Mouse (Mus musculus) C2C12 (cell line): ENCODE measurements at regions not wholly inside any gene's neighbourhood (a gene's known extent, or its start where the extent isn't known, plus 50 kb on each side); places are given as distances from the start of the nearest gene placed in this dataset.

Source experiments
- CEBPB ChIP-seq: IDR thresholded peaks from one replicate; pipeline ENCODE4 v1.6.1; 2011; ENCODE audit warnings: low read depth, mild to moderate bottlenecking, control low read depth, moderate library complexity
- CTCF ChIP-seq: IDR thresholded peaks from one replicate; pipeline ENCODE4 v1.5.1; 2011; ENCODE audit not compliant: control insufficient read depth, insufficient read depth, insufficient read length
- FOSL1 ChIP-seq: IDR thresholded peaks from one replicate; pipeline ENCODE4 v1.8.0; 2011; ENCODE audit warnings: mild to moderate bottlenecking, low read length; ENCODE audit not compliant: poor library complexity, insufficient read depth, severe bottlenecking
- MAX ChIP-seq: IDR thresholded peaks from one replicate; pipeline ENCODE4 v1.6.1; 2011; ENCODE audit warnings: mild to moderate bottlenecking, control low read depth
- MYOD1 ChIP-seq: IDR thresholded peaks from one replicate; pipeline ENCODE4 v1.6.1; 2011; ENCODE audit warnings: low read depth; ENCODE audit not compliant: control insufficient read depth, insufficient read length
- MYOG ChIP-seq: IDR thresholded peaks from one replicate; pipeline ENCODE4 v1.6.1; 2011; ENCODE audit not compliant: control insufficient read depth, insufficient read length; ENCODE audit errors: extremely low read depth
- USF1 ChIP-seq: IDR thresholded peaks from one replicate; pipeline ENCODE4 v1.6.1; 2011; ENCODE audit warnings: low read depth, mild to moderate bottlenecking, control low read depth, moderate library complexity

DNA sequence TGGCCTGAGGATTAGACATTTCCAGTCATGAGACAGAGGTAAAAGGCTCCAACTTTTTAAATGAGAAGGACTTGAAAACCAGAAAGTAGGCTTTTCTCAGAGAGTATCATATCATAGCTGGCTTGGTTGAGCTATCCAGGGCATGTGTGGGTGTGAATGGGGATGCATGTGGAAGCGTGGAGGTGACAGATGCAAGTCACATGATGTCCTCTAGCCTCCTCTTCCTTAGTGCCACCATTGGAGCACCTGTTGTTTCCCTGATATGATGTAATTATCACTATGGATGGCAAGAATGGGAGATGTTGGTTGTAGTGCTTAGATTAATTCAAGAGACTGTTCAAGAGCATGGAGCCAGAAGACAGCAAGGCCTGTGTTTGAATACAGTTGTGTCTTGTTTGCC lies 510.0 kb downstream of the Ccdc171 start:
- TF ChIP-seq CTCF = no peak
- TF ChIP-seq MAX = no peak
- TF ChIP-seq USF1 = no peak
- no peak for TF ChIP-seq MYOD1
- no peak for TF ChIP-seq MYOG
- TF ChIP-seq FOSL1 = no peak
- no peak for TF ChIP-seq CEBPB
